Mouse (Mus musculus) small intestine, adult 2 months (tissue): Measurements from ENCODE around the gene Zfp42. TPM values are rescaled to one million over a fixed set of nuclear protein-coding genes. Genes with fewer than 3 reads are reported as not detected.

Source experiments
- H3K27ac ChIP-seq: fragments of 200-500 bp; 2 replicates; pipeline ENCODE4 v1.5.1; 2012; ENCODE audit warnings: low read depth, low read length, control low read depth, inconsistent platforms; ENCODE audit not compliant: insufficient read depth
- H3K27me3 ChIP-seq: fragments of 200-500 bp; 2 replicates; pipeline ENCODE4 v1.6.1; 2012; ENCODE audit warnings: mild to moderate bottlenecking, moderate library complexity, low read length, inconsistent platforms; ENCODE audit not compliant: control insufficient read depth, insufficient read depth
- H3K36me3 ChIP-seq: fragments of 200-500 bp; 2 replicates; pipeline ENCODE4 v1.6.1; 2012; ENCODE audit warnings: mild to moderate bottlenecking, low read length, control low read depth, inconsistent platforms; ENCODE audit not compliant: control insufficient read depth, insufficient read depth
- H3K4me1 ChIP-seq: fragments of 200-500 bp; 2 replicates; pipeline ENCODE4 v1.6.1; 2012; ENCODE audit warnings: low read length, inconsistent platforms, mixed read lengths; ENCODE audit not compliant: control insufficient read depth, insufficient read depth, insufficient read length
- H3K4me3 ChIP-seq: fragments of 200-500 bp; 2 replicates; pipeline ENCODE4 v1.5.1; 2012; ENCODE audit warnings: low read depth, mild to moderate bottlenecking, control low read depth, inconsistent platforms, low read length, moderate library complexity
- CTCF ChIP-seq: fragments of 200-500 bp; IDR thresholded peaks from 2 replicates; pipeline ENCODE4 v1.5.1; 2012; ENCODE audit warnings: low read depth, mild to moderate bottlenecking, control low read depth, inconsistent platforms, low read length, moderate library complexity, mixed read lengths; ENCODE audit not compliant: insufficient replicate concordance, insufficient read length; ENCODE audit errors: extremely low read depth
- POLR2A ChIP-seq: fragments of 200-500 bp; IDR thresholded peaks from 2 replicates; pipeline ENCODE4 v1.6.1; 2012; ENCODE audit warnings: low read depth, mild to moderate bottlenecking, control low read depth, inconsistent platforms, low read length, moderate library complexity
- WGBS: fragments of 180-500 bp; shearing (Covaris S2); methylation state at CpG from one replicate; pipeline ENCODE4 v1.1.7; 2018; 5-methylcytosine and 5-hydroxymethylcytosine counted together
- polyA plus RNA-seq: library from polyadenylated mRNA; depleted of rRNA; stranded (reverse); fragments of >200 nt; gene quantifications from 2 replicates; pipeline ENCODE4 v1.2.3, GENCODE M21; 2012

Gene Zfp42
- polyA plus RNA-seq, 1 experiment = not detected

GRCm38 (mm10) chr8:43328666-43329065 lies 21.9 kb upstream of the Zfp42 start:
- 82% methylated on average over 10 of the region's 10 CpGs for WGBS

DNA sequence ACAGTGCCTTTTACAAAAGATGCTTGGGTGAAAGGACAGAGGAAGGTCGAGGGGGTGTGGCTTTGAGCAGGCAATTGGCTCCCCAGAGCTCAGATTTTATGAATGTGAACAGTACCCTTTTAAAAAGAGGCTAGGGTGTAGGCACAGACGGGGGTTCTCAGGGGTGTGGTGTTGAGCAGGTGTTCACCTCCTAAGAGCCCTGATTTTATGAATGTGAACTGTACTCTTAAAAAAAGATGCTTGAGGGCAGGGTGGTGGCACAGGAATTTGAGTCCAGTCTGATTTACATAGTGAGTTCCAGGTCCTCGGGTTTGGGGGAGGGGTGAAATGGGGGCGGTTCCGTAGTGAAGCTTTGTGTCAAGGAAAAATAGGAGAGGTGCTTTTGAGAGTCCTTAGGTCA lies 14.0 kb upstream of the Zfp42 start:
- Histone ChIP-seq H3K4me1 (no peaks in the 10 kb centered on the region), H3K4me3 (no peak overlapping the region), H3K27me3 (no peaks in the 10 kb centered on the region), H3K27ac (no peak overlapping the region), H3K36me3 (no peaks in the 10 kb centered on the region)
- TF ChIP-seq POLR2A (no peak), CTCF (no peak)
- 73% methylated on average over 5 of the region's 5 CpGs for WGBS

More at GRCm38 (mm10) chr8:43328666-43329065, 21.9 kb upstream of the Zfp42 start:
- Histone ChIP-seq H3K27me3 (no peaks in the 10 kb centered on the region), H3K27ac (no peak overlapping the region), H3K4me1 (no peaks in the 10 kb centered on the region), H3K4me3 (no peak overlapping the region), H3K36me3 (no peaks in the 10 kb centered on the region)
- no peak for TF ChIP-seq CTCF
- no peak for TF ChIP-seq POLR2A

GRCm38 (mm10) chr8:43308213-43308612 lies 1.4 kb upstream of the Zfp42 start:
- Histone ChIP-seq H3K36me3 (no peaks in the 10 kb centered on the region), H3K27me3 (no peaks in the 10 kb centered on the region), H3K27ac (no peak overlapping the region), H3K4me1 (no peaks in the 10 kb centered on the region), H3K4me3 (no peak overlapping the region)
- TF ChIP-seq POLR2A = no peak
- TF ChIP-seq CTCF = no peak
- WGBS = 35% methylated on average over 2 of the region's 2 CpGs

DNA sequence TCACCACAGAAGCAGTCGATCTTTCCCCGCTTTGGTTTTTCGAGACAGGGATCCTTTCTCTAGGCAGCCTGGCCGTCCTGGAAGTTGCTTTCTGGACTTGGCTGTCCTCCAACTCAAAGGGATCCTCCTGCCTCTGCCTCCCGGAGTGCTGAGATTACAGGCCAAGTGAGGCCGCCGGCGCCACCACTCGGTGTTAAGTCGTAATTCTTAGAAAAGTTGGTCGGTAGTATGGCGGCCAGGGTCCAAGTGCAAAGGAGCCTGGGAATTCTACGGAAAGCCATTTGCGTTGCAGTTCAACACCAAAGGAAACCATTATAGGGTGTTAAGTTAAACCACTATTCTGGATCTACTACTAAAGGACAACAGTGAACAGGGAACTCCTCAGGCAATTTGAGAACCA lies 1.1 kb downstream of the Zfp42 start:
- 93% methylated on average over 14 of the region's 14 CpGs for WGBS
- H3K27ac ChIP-seq = no peak overlapping the region
- H3K4me1 ChIP-seq = no peaks in the 10 kb centered on the region
- no peak overlapping the region for H3K4me3 ChIP-seq
- TF ChIP-seq CTCF (no peak), POLR2A (no peak)
- no peaks in the 10 kb centered on the region for H3K27me3 ChIP-seq
- no peaks in the 10 kb centered on the region for H3K36me3 ChIP-seq

GRCm38 (mm10) chr8:43299796-43300195 lies 7.0 kb downstream of the Zfp42 start:
- WGBS = 72% methylated on average over 5 of the region's 5 CpGs
- H3K27me3 ChIP-seq = no peaks in the 10 kb centered on the region
- TF ChIP-seq POLR2A = no peak
- no peak for TF ChIP-seq CTCF
- no peaks in the 10 kb centered on the region for H3K36me3 ChIP-seq
- no peaks in the 10 kb centered on the region for H3K4me1 ChIP-seq
- no peak overlapping the region for H3K27ac ChIP-seq
- H3K4me3 ChIP-seq = no peak overlapping the region

- Histone ChIP-seq H3K27ac (no peak overlapping the region), H3K27me3 (no peaks in the 10 kb centered on the region), H3K4me3 (no peak overlapping the region), H3K4me1 (no peaks in the 10 kb centered on the region), H3K36me3 (no peaks in the 10 kb centered on the region)
- 93% methylated on average over 21 of the region's 21 CpGs for WGBS
- TF ChIP-seq POLR2A (no peak), CTCF (no peak)
These were observed 11.0 kb downstream of the Zfp42 start for GRCm38 (mm10) chr8:43295826-43296225.

- Histone ChIP-seq H3K36me3 (no peaks in the 10 kb centered on the region), H3K27me3 (no peaks in the 10 kb centered on the region), H3K4me3 (no peak overlapping the region), H3K4me1 (no peaks in the 10 kb centered on the region), H3K27ac (no peak overlapping the region)
- 80% methylated on average over 4 of the region's 4 CpGs for WGBS
- TF ChIP-seq POLR2A (no peak), CTCF (no peak)
These were observed 12.6 kb downstream of the Zfp42 start for GRCm38 (mm10) chr8:43294191-43294590.
